Mouse (Mus musculus): ENCODE results near the gene Ovol2. TPM values are rescaled to one million over a fixed set of nuclear protein-coding genes. Genes with fewer than 3 reads are reported as not detected.

Ovol2 gene
- polyA plus RNA-seq, 1 experiment from 2014 or later: 3.6 TPM

- Histone ChIP-seq H3K27ac (no peak overlapping the region), H3K27me3 (replicated peaks) (no peaks in the 10 kb centered on the region)
Measured at GRCm38 (mm10) chr2:144265120-144265488, 66.8 kb downstream of the Ovol2 start.

GRCm38 (mm10) chr2:144264398-144265119 lies 67.4 kb downstream of the Ovol2 start:
- Histone ChIP-seq H3K4me1 (no peaks in the 10 kb centered on the region; the same call in 1 of the 2 replicates), H3K36me3 (peaks cover 16% of the 10 kb centered on the region; the same call in 1 of the 2 replicates), H3K9me3 (no peaks in the 10 kb centered on the region), H3K9ac (no peak overlapping the region), H3K4me2 (no peak overlapping the region), H3K27me3 (replicated peaks) (no peaks in the 10 kb centered on the region), H3K4me3 (replicated peaks) (no peak overlapping the region), H3K27ac (no peak overlapping the region)
- WGBS: 69% methylated on average over 5 of the region's 5 CpGs
- ATAC-seq (ENCODE audit: insufficient read depth, low FRiP score, low read depth): no peak

More at GRCm38 (mm10) chr2:144265120-144265488, 66.8 kb downstream of the Ovol2 start:
- H3K36me3 ChIP-seq: peaks cover 13% of the 10 kb centered on the region; the same call in 1 of the 2 replicates
- ATAC-seq (ENCODE audit: insufficient read depth, low FRiP score, low read depth): no peak
- no peaks in the 10 kb centered on the region for H3K9me3 ChIP-seq
- H3K4me2 ChIP-seq: no peak overlapping the region
- H3K9ac ChIP-seq: no peak overlapping the region
- WGBS: 74% methylated on average over 3 of the region's 3 CpGs
- H3K4me3 ChIP-seq (replicated peaks): no peak overlapping the region
- no peaks in the 10 kb centered on the region; the same call in 1 of the 2 replicates for H3K4me1 ChIP-seq

- peaks cover 33% of the 10 kb centered on the region for H3K36me3 ChIP-seq
- no peak overlapping the region for H3K4me3 ChIP-seq (replicated peaks)
- H3K4me2 ChIP-seq: no peak overlapping the region
- H3K27ac ChIP-seq: no peak overlapping the region
- WGBS: 81% methylated on average over 2 of the region's 2 CpGs
- H3K9me3 ChIP-seq: no peaks in the 10 kb centered on the region
- no peak overlapping the region for H3K9ac ChIP-seq
- no peaks in the 10 kb centered on the region for H3K4me1 ChIP-seq
- H3K27me3 ChIP-seq (replicated peaks): no peaks in the 10 kb centered on the region
- no peak for ATAC-seq (ENCODE audit: insufficient read depth, low FRiP score, low read depth)
Measured at GRCm38 (mm10) chr2:144262837-144263236, 69.1 kb downstream of the Ovol2 start.

Other genes starting within 250 kb of the Ovol2 start
- 20.2 and 21.3 TPM in 2 replicates for gene Mgme1, start 61.5 kb downstream of the Ovol2 start, polyA plus RNA-seq (2015; fragmentation: Nextera tagmentation; extraction: Ambion mirVana)
- gene Snx5, start 61.2 kb downstream of the Ovol2 start, polyA plus RNA-seq (2015; fragmentation: Nextera tagmentation; extraction: Ambion mirVana): 122 and 130 TPM in 2 replicates
- 38.6 and 40.5 TPM in 2 replicates for gene Kat14, start 36.8 kb upstream of the Ovol2 start, polyA plus RNA-seq (2015; fragmentation: Nextera tagmentation; extraction: Ambion mirVana)
- gene Pet117, start 36.9 kb upstream of the Ovol2 start, polyA plus RNA-seq (2015; fragmentation: Nextera tagmentation; extraction: Ambion mirVana): 0.84 and 6.1 TPM in 2 replicates
- gene Dzank1, start 195.3 kb upstream of the Ovol2 start, polyA plus RNA-seq (2015; fragmentation: Nextera tagmentation; extraction: Ambion mirVana): 1.2 and 2.4 TPM in 2 replicates
- gene Polr3f, start 195.6 kb upstream of the Ovol2 start, polyA plus RNA-seq (2015; fragmentation: Nextera tagmentation; extraction: Ambion mirVana): 21.9 and 22.6 TPM in 2 replicates
- gene Rbbp9, start 218.7 kb upstream of the Ovol2 start, polyA plus RNA-seq (2015; fragmentation: Nextera tagmentation; extraction: Ambion mirVana): 61.4 and 65.1 TPM in 2 replicates
- gene Sec23b, start 224.1 kb upstream of the Ovol2 start, polyA plus RNA-seq (2015; fragmentation: Nextera tagmentation; extraction: Ambion mirVana): 95.9 and 113 TPM in 2 replicates

Data from stomach, embryonic 15.5 days (tissue).